Mouse (Mus musculus) kidney, postnatal 0 days (tissue): ENCODE results near the gene Gm20518. TPM values are rescaled to one million over a fixed set of nuclear protein-coding genes. Genes with fewer than 3 reads are reported as not detected.

Experiments
- ATAC-seq: fragments of 200-750 bp; cut with Nextera tagmentation; replicated peaks from 2 replicates; pipeline ENCODE4 v1.8.0; 2017; ENCODE audit warnings: low read depth, moderate number of reproducible peaks, moderate TSS enrichment, moderate library complexity; ENCODE audit not compliant: low FRiP score
- DNase-seq: peaks from one replicate; pipeline ENCODE4 v3.0.0-alpha.2; 2016; ENCODE audit warnings: low spot score
- H3K27ac ChIP-seq: fragments of 300-500 bp; sonication (generic); 2 replicates; pipeline ENCODE4 v1.5.1; 2014; ENCODE audit warnings: mild to moderate bottlenecking
- H3K27me3 ChIP-seq: fragments of 300-500 bp; sonication (generic); 2 replicates; pipeline ENCODE4 v1.6.1; 2014; ENCODE audit warnings: low read length, mixed read lengths; ENCODE audit not compliant: insufficient read depth
- H3K36me3 ChIP-seq: fragments of 300-500 bp; sonication (generic); 2 replicates; pipeline ENCODE4 v1.6.1; 2014; ENCODE audit warnings: low read length, mixed read lengths; ENCODE audit not compliant: insufficient read depth
- H3K4me1 ChIP-seq: fragments of 300-500 bp; sonication (generic); replicated peaks from 2 replicates; pipeline ENCODE4 v1.6.1; 2014; ENCODE audit warnings: antibody characterized with exemption, low read length, mixed read lengths; ENCODE audit not compliant: insufficient read depth
- H3K4me2 ChIP-seq: fragments of 300-500 bp; sonication (generic); 2 replicates; pipeline ENCODE4 v1.6.1; 2014; ENCODE audit warnings: mild to moderate bottlenecking, low read length, moderate library complexity, mixed read lengths
- H3K4me3 ChIP-seq: fragments of 300-500 bp; sonication (generic); replicated peaks from 2 replicates; pipeline ENCODE4 v1.5.1; 2014; ENCODE audit warnings: low read depth, low read length
- H3K9ac ChIP-seq: fragments of 300-500 bp; sonication (generic); 2 replicates; pipeline ENCODE4 v1.6.1; 2014; ENCODE audit warnings: low read depth, low read length
- H3K9me3 ChIP-seq: fragments of 300-500 bp; sonication (generic); replicated peaks from 2 replicates; pipeline ENCODE4 v1.6.1; 2016; ENCODE audit warnings: low read length, inconsistent platforms, mixed read lengths
- CTCF ChIP-seq: IDR thresholded peaks from 2 replicates; pipeline ENCODE4 v1.5.1; 2016; ENCODE audit warnings: antibody characterized with exemption, low read depth, mild to moderate bottlenecking, moderate library complexity
- WGBS: fragments of 180-500 bp; shearing (Covaris S2); extraction: QIAGEN DNeasy Blood & Tissue Kit; methylation state at CpG from one replicate; pipeline ENCODE4 v1.1.7; 2014; 5-methylcytosine and 5-hydroxymethylcytosine counted together
- polyA plus RNA-seq: library from polyadenylated mRNA; unstranded; fragments of >200 nt; fragmentation: Nextera tagmentation; extraction: Ambion mirVana; gene quantifications from 2 replicates; pipeline ENCODE4 v1.2.1, GENCODE M21; 2015

Gm20518 gene
- polyA plus RNA-seq, 1 experiment from 2014 or later, result 3.4 TPM

GRCm38 (mm10) chr16:17807192-17808009 is 84.1 kb downstream of the Gm20518 start:
- H3K9me3 ChIP-seq, result no peaks in the 10 kb centered on the region
- H3K36me3 ChIP-seq, result no peaks in the 10 kb centered on the region
- TF ChIP-seq CTCF, result no peak
- H3K9ac ChIP-seq, result peak overlapping the region; percentile 59
- no peak overlapping the region for H3K27ac ChIP-seq
- H3K27me3 ChIP-seq, result peaks cover 20% of the 10 kb centered on the region
- ATAC-seq (peak; percentile 62), DNase-seq (peak; percentile 83)
- H3K4me1 ChIP-seq, result peaks cover 39% of the 10 kb centered on the region
- peak overlapping the region; percentile 75 for H3K4me2 ChIP-seq
- H3K4me3 ChIP-seq, result peak overlapping the region; percentile 39
- WGBS, result 9% methylated on average over 69 of the region's 73 CpGs

GRCm38 (mm10) chr16:17806581-17807191 is 84.8 kb downstream of the Gm20518 start:
- peak overlapping the region; percentile 39 for H3K4me3 ChIP-seq
- peaks cover 28% of the 10 kb centered on the region for H3K27me3 ChIP-seq
- peak overlapping the region; percentile 59 for H3K9ac ChIP-seq
- 18% methylated on average over 50 of the region's 50 CpGs for WGBS
- peak; percentile 37 for DNase-seq
- peaks cover 45% of the 10 kb centered on the region for H3K4me1 ChIP-seq
- no peak overlapping the region for H3K27ac ChIP-seq
- H3K36me3 ChIP-seq, result no peaks in the 10 kb centered on the region
- H3K9me3 ChIP-seq, result no peaks in the 10 kb centered on the region
- H3K4me2 ChIP-seq, result peak overlapping the region; percentile 75
- peak; percentile 22; the same call in 1 of the 2 replicates for ATAC-seq
- no peak for TF ChIP-seq CTCF

- DNase-seq (no peak), ATAC-seq (no peak)
- H3K4me3 ChIP-seq, result peak overlapping the region; percentile 21; the same call in 1 of the 2 replicates
- H3K4me1 ChIP-seq, result peaks cover 45% of the 10 kb centered on the region
- peak overlapping the region; percentile 55; the same call in 1 of the 2 replicates for H3K4me2 ChIP-seq
- no peak overlapping the region for H3K27ac ChIP-seq
- TF ChIP-seq CTCF, result no peak
- peak overlapping the region; percentile 19; the same call in 1 of the 2 replicates for H3K9ac ChIP-seq
- no peaks in the 10 kb centered on the region for H3K9me3 ChIP-seq
- H3K36me3 ChIP-seq, result no peaks in the 10 kb centered on the region
- H3K27me3 ChIP-seq, result peaks cover 29% of the 10 kb centered on the region
- WGBS, result 29% methylated on average over 7 of the region's 7 CpGs
Observed at GRCm38 (mm10) chr16:17804982-17805381, 86.5 kb downstream of the Gm20518 start.

- ATAC-seq, result no peak
- WGBS, result 13% methylated on average over 33 of the region's 33 CpGs
- Histone ChIP-seq H3K27ac (no peak overlapping the region), H3K9me3 (no peaks in the 10 kb centered on the region), H3K36me3 (no peaks in the 10 kb centered on the region), H3K9ac (peak overlapping the region; percentile 19; the same call in 1 of the 2 replicates), H3K4me1 (peaks cover 45% of the 10 kb centered on the region), H3K4me2 (peak overlapping the region; percentile 55), H3K27me3 (peaks cover 32% of the 10 kb centered on the region), H3K4me3 (peak overlapping the region; percentile 21)
- no peak for TF ChIP-seq CTCF
- peak; percentile 55 for DNase-seq
Observed at GRCm38 (mm10) chr16:17804449-17804912, 87.0 kb downstream of the Gm20518 start.

DNA sequence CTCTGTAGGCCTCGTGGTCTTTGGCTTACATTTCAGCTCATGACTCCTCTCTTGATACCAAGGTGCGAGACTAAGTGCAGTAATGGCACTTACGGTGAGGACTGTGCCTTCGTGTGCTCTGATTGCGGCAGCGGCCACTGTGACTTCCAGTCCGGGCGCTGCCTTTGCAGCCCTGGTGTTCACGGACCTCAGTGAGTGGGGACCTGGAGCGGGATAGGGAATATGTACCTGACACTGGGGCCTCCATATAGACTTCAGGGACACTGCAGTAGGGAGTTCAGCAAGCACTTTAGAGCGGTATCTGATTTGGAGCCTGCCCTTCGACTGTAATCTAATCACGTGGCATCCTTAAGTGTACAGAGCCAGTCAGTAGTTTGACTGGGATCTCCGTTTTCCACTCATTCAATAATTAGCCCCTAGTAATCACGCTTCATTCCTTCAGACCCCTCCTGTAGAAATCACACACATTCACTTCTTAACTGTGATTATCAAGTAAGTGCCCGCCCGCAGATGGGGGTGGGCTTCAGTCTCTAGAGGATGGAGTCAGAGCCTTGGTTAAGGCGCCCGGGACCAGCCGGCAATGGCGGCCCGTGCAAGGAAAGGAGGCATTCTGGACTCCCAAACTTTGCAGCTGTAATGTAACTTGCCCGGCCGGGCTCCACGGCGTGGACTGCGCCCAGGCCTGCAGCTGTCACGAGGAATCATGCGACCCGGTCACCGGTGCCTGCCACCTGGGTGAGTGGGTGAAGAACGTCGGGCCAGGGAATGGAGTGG is 87.6 kb downstream of the Gm20518 start:
- Histone ChIP-seq H3K4me3 (peak overlapping the region; percentile 25; the same call in 1 of the 2 replicates), H3K9me3 (no peaks in the 10 kb centered on the region), H3K4me1 (peaks cover 45% of the 10 kb centered on the region), H3K4me2 (peak overlapping the region; percentile 55), H3K9ac (no peak overlapping the region), H3K27me3 (peaks cover 38% of the 10 kb centered on the region), H3K27ac (no peak overlapping the region), H3K36me3 (no peaks in the 10 kb centered on the region)
- ATAC-seq, result no peak
- no peak for TF ChIP-seq CTCF
- DNase-seq, result no peak
- WGBS, result 33% methylated on average over 33 of the region's 33 CpGs
